Mouse (Mus musculus): ENCODE measurements at regions not wholly inside any gene's neighbourhood (a gene's known extent, or its start where the extent isn't known, plus 50 kb on each side); places are given as distances from the start of the nearest gene placed in this dataset.
A peak's percentile ranks its signal among the peaks of the same experiment; 100 is the strongest.

GRCm38 (mm10) chrX:99319163-99319562 lies 151.9 kb downstream of the Pja1 start:
- no peak overlapping the region for H3K4me2 ChIP-seq
- H3K9ac ChIP-seq: no peak overlapping the region
- 66% methylated on average over 6 of the region's 6 CpGs for WGBS
- no peaks in the 10 kb centered on the region for H3K36me3 ChIP-seq
- H3K9me3 ChIP-seq: no peaks in the 10 kb centered on the region
- no peak overlapping the region for H3K27ac ChIP-seq (replicated peaks)
- no peak overlapping the region for H3K4me3 ChIP-seq
- no peaks in the 10 kb centered on the region for H3K4me1 ChIP-seq (replicated peaks)
- no peak for ATAC-seq (ENCODE audit: low read depth)
- H3K27me3 ChIP-seq: peaks cover 46% of the 10 kb centered on the region

- Histone ChIP-seq H3K4me1 (replicated peaks) (no peaks in the 10 kb centered on the region), H3K9me3 (no peaks in the 10 kb centered on the region), H3K27me3 (peaks cover 43% of the 10 kb centered on the region), H3K9ac (no peak overlapping the region), H3K4me2 (no peak overlapping the region), H3K27ac (replicated peaks) (no peak overlapping the region), H3K36me3 (no peaks in the 10 kb centered on the region), H3K4me3 (no peak overlapping the region)
- WGBS: 82% methylated on average over 8 of the region's 8 CpGs
- no peak for ATAC-seq (ENCODE audit: low read depth)
Observed at GRCm38 (mm10) chrX:99318141-99318540, 152.9 kb downstream of the Pja1 start.

DNA sequence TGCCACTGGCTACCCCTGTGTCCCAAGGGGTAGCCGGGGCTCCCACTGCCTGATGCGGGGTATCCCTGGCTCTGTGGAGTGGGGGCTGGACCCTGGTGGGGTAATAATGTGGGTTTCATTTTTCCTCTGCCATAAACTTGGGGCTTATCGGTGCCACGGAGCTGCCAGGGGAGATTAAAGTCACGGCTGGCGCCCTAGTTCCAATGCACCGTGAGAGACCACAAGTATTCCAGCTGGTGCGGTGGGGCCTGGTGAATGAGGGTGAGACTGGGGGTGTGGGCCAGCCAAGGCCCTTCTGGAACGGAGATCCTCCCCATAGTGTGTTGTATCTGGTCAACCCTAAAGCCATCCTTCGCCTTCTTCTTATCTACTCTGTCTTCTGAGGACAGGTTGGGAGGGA lies 153.3 kb downstream of the Pja1 start:
- H3K27me3 ChIP-seq: peaks cover 42% of the 10 kb centered on the region
- H3K27ac ChIP-seq (replicated peaks): no peak overlapping the region
- no peak overlapping the region for H3K4me3 ChIP-seq
- no peak for ATAC-seq (ENCODE audit: low read depth)
- H3K9me3 ChIP-seq: no peaks in the 10 kb centered on the region
- no peaks in the 10 kb centered on the region for H3K36me3 ChIP-seq
- 79% methylated on average over 10 of the region's 10 CpGs for WGBS
- H3K9ac ChIP-seq: no peak overlapping the region
- H3K4me2 ChIP-seq: no peak overlapping the region
- no peaks in the 10 kb centered on the region for H3K4me1 ChIP-seq (replicated peaks)

- Histone ChIP-seq H3K4me1 (replicated peaks) (no peaks in the 10 kb centered on the region), H3K4me2 (no peak overlapping the region), H3K4me3 (no peak overlapping the region), H3K36me3 (no peaks in the 10 kb centered on the region), H3K27me3 (peaks cover 41% of the 10 kb centered on the region), H3K27ac (replicated peaks) (no peak overlapping the region), H3K9me3 (no peaks in the 10 kb centered on the region), H3K9ac (no peak overlapping the region)
- ATAC-seq (ENCODE audit: low read depth): no peak
- WGBS: 58% methylated on average over 4 of the region's 4 CpGs
Observed at GRCm38 (mm10) chrX:99316410-99317056, 154.5 kb downstream of the Pja1 start.

DNA sequence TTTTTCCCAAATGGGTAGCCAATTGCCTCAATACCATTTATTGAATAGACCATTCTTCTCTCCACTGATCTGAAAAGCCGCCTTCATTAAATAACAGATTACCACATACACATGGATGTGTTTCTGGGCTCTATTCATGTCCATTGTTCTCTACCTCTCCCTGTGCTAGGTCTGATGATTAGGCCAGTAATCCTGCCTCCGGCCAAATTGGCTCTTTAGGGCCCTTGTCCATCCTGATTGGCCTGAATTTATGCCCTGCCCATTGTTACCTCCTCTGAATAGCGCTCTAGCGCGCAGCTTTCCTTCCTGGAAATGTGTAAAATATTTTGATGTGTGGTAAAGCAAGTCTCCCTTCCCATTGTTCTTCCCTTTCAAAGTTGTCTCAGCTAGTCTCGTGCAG lies 163.2 kb downstream of the Efnb1 start:
- H3K27me3 ChIP-seq: peaks cover 76% of the 10 kb centered on the region
- H3K27ac ChIP-seq (replicated peaks): no peak overlapping the region
- no peak overlapping the region for H3K4me2 ChIP-seq
- no peaks in the 10 kb centered on the region for H3K36me3 ChIP-seq
- H3K4me3 ChIP-seq: no peak overlapping the region
- no peak overlapping the region for H3K9ac ChIP-seq
- H3K9me3 ChIP-seq: no peaks in the 10 kb centered on the region
- WGBS: 38% methylated on average over 6 of the region's 6 CpGs
- no peak for ATAC-seq (ENCODE audit: low read depth)
- no peaks in the 10 kb centered on the region; the same call in 1 of the 2 replicates for H3K4me1 ChIP-seq (replicated peaks)

DNA sequence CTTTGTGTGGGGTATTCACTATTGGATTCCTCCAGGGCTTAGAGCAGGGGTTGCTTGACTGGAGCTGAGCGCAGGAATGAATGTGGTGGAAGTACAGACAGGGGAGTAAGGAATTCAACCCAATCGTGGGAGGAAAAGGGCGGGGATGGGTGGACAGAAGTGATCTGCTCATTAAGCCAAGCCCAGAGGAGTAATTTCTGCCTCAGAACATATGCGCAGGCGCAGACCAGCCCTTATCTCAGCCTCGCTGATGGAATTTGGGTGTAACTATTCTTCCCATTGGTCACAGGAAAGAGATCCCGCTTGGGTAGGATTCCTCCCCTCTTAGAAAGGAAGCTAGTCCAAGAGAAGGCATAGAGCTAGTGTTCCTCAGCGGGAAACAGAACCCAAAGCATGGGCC lies 158.8 kb downstream of the Efnb1 start:
- ATAC-seq (ENCODE audit: low read depth): no peak
- H3K36me3 ChIP-seq: no peaks in the 10 kb centered on the region
- no peak overlapping the region for H3K27ac ChIP-seq (replicated peaks)
- no peak overlapping the region for H3K9ac ChIP-seq
- H3K4me1 ChIP-seq (replicated peaks): peaks cover 4% of the 10 kb centered on the region; the same call in 1 of the 2 replicates
- H3K9me3 ChIP-seq: no peaks in the 10 kb centered on the region
- WGBS: 76% methylated on average over 8 of the region's 8 CpGs
- no peak overlapping the region for H3K4me2 ChIP-seq
- no peak overlapping the region for H3K4me3 ChIP-seq
- H3K27me3 ChIP-seq: peaks cover 90% of the 10 kb centered on the region

GRCm38 (mm10) chrX:99293967-99294366 lies 158.0 kb downstream of the Efnb1 start:
- no peak for ATAC-seq (ENCODE audit: low read depth)
- Histone ChIP-seq H3K27me3 (peaks cover 92% of the 10 kb centered on the region), H3K9ac (no peak overlapping the region), H3K4me3 (no peak overlapping the region), H3K9me3 (no peaks in the 10 kb centered on the region), H3K36me3 (no peaks in the 10 kb centered on the region), H3K4me2 (no peak overlapping the region), H3K4me1 (replicated peaks) (peaks cover 4% of the 10 kb centered on the region; the same call in 1 of the 2 replicates), H3K27ac (replicated peaks) (no peak overlapping the region)
- 76% methylated on average over 6 of the region's 6 CpGs for WGBS

DNA sequence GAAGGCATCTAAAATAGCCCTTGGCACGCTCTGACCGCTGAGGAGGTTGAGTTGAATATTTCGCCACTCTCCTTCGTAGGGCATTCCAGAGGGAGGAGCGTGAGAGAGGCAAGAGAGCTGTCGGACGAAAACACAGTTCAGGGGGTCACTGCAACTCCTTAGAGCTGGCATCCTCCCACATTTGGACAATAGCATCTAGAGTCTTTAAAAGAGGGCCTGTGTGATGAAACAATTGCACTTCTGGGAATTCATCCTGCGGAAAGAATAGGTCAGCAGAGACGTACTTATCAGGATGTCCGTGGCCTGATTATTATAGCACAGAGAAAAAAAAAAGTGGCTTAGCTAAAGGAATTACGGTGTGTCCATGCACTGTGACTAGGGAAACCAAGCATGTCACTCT lies 156.8 kb downstream of the Efnb1 start:
- H3K4me3 ChIP-seq: no peak overlapping the region

GRCm38 (mm10) chrX:99291965-99292364 lies 156.0 kb downstream of the Efnb1 start:
- H3K9me3 ChIP-seq: no peaks in the 10 kb centered on the region
- 0 out of 2 replicates have a peak overlapping the region, but pooled peaks have one; percentile 4 for H3K4me2 ChIP-seq
- H3K4me1 ChIP-seq (replicated peaks): peaks cover 4% of the 10 kb centered on the region; the same call in 1 of the 2 replicates
- no peaks in the 10 kb centered on the region for H3K36me3 ChIP-seq
- H3K27me3 ChIP-seq: peaks cover 95% of the 10 kb centered on the region
- H3K9ac ChIP-seq: no peak overlapping the region
- peak overlapping the region; percentile 49; the same call in 1 of the 2 replicates for H3K27ac ChIP-seq (replicated peaks)
- ATAC-seq (ENCODE audit: low read depth): no peak; the same call in 1 of the 2 replicates
- H3K4me3 ChIP-seq: no peak overlapping the region
- WGBS: 50% methylated on average over 5 of the region's 5 CpGs

More for the DNA sequence above, 156.8 kb downstream of the Efnb1 start:
- Histone ChIP-seq H3K27me3 (peaks cover 95% of the 10 kb centered on the region), H3K4me2 (no peak overlapping the region), H3K9ac (no peak overlapping the region), H3K4me1 (replicated peaks) (peaks cover 4% of the 10 kb centered on the region; the same call in 1 of the 2 replicates), H3K9me3 (no peaks in the 10 kb centered on the region), H3K27ac (replicated peaks) (no peak overlapping the region), H3K36me3 (no peaks in the 10 kb centered on the region)
- 53% methylated on average over 11 of the region's 11 CpGs for WGBS
- ATAC-seq (ENCODE audit: low read depth): no peak

DNA sequence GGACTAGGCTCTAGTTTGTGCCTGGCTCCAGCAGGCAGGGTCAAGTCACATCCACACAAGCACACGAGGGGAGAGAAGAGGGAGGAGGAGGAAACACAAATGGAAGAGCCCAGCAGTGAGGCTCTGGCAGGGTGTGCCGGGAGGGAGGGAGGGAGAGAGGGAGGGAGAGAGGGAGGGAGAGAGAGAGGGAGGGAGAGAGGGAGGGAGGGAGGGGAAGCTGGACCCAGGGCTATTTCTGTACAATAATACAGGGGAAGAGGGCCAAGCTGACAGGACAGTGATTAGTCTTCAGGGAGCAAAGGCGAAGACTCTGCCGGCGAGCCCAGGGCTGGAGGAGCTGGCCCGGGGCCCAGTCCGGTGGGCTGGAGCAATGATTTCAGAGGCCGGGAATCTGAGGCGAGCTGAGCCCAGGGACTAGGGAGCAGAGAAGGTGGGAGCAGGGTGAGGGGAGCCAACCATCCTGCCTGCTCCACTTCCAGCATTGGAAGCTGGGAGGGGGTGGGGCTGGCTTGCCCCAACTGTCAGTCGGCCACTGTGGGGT lies 155.6 kb downstream of the Efnb1 start:
- Histone ChIP-seq H3K4me3 (no peak overlapping the region), H3K36me3 (no peaks in the 10 kb centered on the region), H3K9me3 (no peaks in the 10 kb centered on the region), H3K4me2 (0 out of 2 replicates have a peak overlapping the region, but pooled peaks have one; percentile 4), H3K9ac (no peak overlapping the region), H3K27ac (replicated peaks) (peak overlapping the region; percentile 49), H3K27me3 (peaks cover 95% of the 10 kb centered on the region), H3K4me1 (replicated peaks) (peaks cover 4% of the 10 kb centered on the region; the same call in 1 of the 2 replicates)
- peak; percentile 79 for ATAC-seq (ENCODE audit: low read depth)
- WGBS: 26% methylated on average over 9 of the region's 10 CpGs

GRCm38 (mm10) chrX:99287988-99288387 lies 152.1 kb downstream of the Efnb1 start:
- WGBS: 79% methylated on average over 4 of the region's 4 CpGs
- 0 out of 2 replicates have a peak, but pooled peaks cover 7% of the 10 kb centered on the region for H3K4me1 ChIP-seq (replicated peaks)
- H3K9me3 ChIP-seq: no peaks in the 10 kb centered on the region
- no peak overlapping the region for H3K4me3 ChIP-seq
- no peak overlapping the region for H3K9ac ChIP-seq
- no peak for ATAC-seq (ENCODE audit: low read depth)
- no peak overlapping the region for H3K4me2 ChIP-seq
- H3K27me3 ChIP-seq: peaks cover 91% of the 10 kb centered on the region
- no peaks in the 10 kb centered on the region for H3K36me3 ChIP-seq
- no peak overlapping the region for H3K27ac ChIP-seq (replicated peaks)

DNA sequence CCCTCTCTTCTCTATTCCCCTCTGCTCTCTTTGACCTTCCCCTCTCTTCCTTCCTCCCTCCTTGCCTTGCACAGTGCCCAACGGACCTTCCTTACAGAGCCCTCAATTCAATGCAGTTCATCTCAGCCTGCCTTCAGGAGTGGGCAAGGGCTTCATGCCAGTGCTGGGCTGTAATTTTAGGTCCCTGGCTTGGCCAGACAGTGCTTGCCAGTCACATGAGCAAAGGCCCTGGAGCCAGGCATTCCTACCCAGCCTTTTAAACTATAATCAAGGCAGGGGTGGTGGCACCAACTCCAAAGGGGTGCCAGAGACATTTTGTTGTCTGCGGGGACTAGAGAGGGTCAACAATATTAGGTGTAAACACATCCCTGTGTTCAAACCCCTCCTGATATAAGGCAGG lies 150.9 kb downstream of the Efnb1 start:
- H3K27me3 ChIP-seq: peaks cover 87% of the 10 kb centered on the region
- WGBS: 81% methylated on average over 2 of the region's 2 CpGs
- no peak for ATAC-seq (ENCODE audit: low read depth)
- no peaks in the 10 kb centered on the region for H3K36me3 ChIP-seq
- H3K9ac ChIP-seq: no peak overlapping the region
- no peak overlapping the region for H3K4me3 ChIP-seq
- no peak overlapping the region for H3K4me2 ChIP-seq
- no peaks in the 10 kb centered on the region for H3K9me3 ChIP-seq
- H3K4me1 ChIP-seq (replicated peaks): 0 out of 2 replicates have a peak, but pooled peaks cover 7% of the 10 kb centered on the region
- no peak overlapping the region for H3K27ac ChIP-seq (replicated peaks)
